Mouse (Mus musculus): ENCODE measurements at regions not wholly inside any gene's neighbourhood (a gene's known extent, or its start where the extent isn't known, plus 50 kb on each side); places are given as distances from the start of the nearest gene placed in this dataset.
A peak's percentile ranks its signal among the peaks of the same experiment; 100 is the strongest.

DNA sequence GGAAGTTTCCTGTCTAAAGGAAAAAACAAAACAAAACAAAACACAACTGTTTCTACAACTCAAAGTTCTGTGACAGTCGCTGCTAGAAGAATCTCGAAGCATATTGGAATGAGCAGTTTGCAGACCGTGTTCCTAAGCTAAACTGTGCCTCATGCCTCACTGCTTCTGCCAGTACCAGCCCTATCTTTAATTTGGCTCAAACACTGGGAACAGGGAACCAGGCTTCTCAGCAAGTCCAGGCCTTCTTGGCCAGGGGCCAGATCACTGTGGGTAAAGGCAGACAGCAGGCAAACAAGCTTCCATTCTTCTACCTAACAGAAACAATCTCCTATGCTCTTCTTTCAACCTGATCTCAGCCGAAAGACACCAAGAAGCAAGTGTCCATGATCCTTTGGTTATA, 56.5 kb downstream of the Tmsb4x start:
- DNase-seq (ENCODE audit: low spot score) = peak; percentile 41

DNA sequence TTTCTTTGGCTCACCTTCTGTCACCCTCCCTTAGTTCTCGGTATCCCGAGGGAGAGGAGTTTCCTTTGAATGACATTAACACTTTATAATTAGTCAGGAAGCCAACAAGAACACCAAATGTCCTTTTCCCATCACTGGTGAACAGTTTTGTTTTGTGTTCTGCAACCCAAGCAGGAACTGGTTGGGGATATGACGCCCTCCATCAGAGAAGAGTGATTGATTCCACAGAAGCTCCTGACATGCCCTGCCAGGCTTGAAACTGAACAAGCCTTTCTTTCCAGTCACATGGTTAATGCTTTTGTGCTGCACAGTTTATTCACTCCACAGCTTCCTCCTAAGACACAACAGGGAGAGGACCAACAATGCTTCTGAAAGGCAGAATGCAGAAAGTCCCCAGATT, 57.8 kb downstream of the Tmsb4x start:
- DNase-seq (ENCODE audit: low spot score) = no peak

DNA sequence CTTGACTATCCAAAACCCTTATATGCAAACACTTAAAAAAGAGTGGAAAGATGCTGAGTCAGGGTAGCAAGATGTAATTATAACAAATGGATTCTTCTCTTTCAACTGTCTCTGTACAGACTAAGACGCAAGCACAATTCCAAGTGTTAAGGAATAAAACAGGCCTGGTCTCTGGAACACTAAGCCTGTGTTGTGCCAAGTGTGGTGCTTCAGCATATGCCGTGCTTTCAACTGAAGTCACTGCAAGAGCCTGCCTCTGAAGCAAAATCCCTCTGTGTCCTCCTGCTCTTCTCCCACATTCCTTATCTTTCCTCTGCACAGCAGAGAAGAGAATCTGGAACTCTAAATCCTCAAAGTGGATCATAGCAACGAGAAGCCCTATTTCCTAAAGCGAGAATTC, 59.7 kb downstream of the Tmsb4x start:
- DNase-seq (ENCODE audit: low spot score) = no peak

DNA sequence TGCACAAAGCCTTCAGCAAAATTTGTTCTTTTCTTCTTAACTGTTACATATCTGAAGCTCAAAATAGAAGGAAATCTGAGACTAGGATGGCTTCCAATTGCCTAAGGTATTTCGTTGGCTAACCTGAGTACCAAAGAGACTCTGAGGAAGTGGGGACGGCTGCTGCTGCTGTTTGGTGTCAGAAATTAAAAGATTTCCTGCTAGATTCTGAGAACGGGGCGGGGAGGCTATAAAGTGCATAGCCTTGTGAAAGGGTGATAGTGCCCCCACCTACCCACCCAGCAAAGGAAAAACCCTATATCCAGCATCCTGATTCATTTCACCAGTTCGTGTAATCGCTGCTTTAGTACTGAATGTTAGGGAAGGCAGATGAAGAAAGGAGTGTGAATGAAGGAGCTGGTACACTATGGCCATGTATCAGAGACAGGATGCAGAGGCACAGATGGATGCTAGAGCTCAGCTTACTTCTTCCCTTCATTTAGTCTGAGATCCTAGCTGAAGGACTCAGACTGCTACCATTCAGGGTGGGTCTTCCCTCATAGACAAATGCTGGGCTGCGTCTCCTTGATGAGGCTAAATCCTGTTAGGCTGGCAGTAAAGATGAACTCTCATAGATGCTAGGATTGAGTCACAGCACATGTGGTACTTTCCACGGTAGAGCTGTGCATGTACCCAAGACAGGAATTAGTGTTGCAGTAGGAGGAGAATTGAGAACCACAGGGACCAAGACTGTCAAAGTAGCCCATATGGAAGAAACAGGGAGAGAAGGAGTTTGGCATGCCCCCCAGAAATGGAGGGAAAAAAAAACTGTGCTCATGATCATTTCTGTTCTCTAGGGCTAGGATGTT, 62.4 kb downstream of the Tmsb4x start:
- no peak for DNase-seq (ENCODE audit: low spot score)

DNA sequence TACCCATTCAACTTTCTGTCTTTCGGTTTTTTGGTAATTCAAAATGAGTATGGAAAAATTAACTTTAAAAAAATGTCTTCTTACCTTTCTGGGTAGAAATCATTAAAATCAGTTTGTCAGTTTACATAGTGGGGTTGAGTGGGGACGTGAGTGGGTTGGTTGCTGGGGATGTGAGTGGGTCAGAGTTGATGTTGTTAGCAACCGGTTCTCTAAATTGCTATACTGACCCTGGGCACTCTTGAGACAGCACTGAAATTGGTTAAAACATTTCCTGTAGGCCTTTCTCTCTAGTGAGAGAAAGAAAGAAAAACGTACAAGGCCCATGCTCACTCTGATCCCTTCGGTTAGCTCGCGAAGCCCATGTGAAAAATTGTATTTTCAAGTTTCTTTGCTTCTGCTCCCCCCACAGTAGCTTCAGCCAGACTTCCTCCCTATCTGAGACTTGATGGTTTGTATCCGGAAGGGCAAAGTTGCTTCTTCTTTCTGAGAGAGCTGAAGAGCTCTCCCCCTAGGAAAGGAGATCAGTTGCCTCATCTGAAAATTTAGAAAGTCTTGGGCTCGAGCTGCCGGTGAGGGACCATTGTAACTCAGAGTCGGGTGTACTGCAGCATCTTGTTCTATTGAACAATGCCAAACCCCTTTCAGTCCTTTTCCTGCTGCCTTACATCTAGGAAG, 63.5 kb downstream of the Tmsb4x start:
- no peak for DNase-seq (ENCODE audit: low spot score)

GRCm38 (mm10) chrX:167139110-167139509, 70.0 kb downstream of the Tmsb4x start:
- DNase-seq (ENCODE audit: low spot score) = no peak

GRCm38 (mm10) chrX:167134250-167134649, 74.9 kb downstream of the Tmsb4x start:
- no peak for DNase-seq (ENCODE audit: low spot score)

- DNase-seq (ENCODE audit: low spot score) = no peak
Observed at GRCm38 (mm10) chrX:167132989-167133395, 76.1 kb downstream of the Tmsb4x start.

DNA sequence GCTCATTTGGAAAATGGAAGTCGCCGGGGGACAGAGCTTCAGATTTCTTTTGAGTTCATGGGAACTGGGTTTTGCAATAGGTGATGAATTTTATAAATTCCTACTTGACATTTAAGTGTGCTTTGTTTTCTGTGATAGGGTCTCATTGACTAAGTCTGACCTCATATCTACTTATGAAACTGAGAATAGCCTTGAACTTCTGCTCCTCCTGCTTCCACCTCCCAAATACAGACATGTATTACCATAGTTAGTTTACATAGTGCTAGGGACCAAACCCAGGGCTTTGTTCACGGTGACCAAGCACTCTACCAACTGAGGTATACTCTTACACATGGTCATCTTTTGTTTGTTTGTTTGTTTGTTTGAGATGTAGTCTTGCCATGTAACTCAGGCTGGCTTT, 77.8 kb downstream of the Tmsb4x start:
- no peak for DNase-seq (ENCODE audit: low spot score)

DNA sequence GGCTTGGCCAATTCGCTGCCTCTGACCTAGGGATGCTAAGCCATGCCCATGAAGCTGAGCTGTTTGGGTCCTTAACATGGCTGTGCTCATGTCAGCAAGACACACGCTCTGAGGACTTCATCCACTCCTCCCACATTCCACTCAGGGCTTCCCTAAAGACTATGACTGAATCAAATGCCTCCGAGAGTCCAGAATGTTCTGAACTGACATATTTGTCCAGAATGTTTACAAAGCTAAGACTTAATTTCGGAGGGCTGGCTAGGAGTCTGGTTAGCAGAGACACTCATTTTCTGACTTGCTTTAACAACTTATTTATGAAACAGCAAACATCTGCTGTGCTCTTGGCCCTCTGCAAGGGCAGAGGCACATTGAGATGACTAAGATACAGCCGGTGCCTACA, 78.5 kb downstream of the Tmsb4x start:
- no peak for DNase-seq (ENCODE audit: low spot score)

GRCm38 (mm10) chrX:167119288-167119687, 89.8 kb downstream of the Tmsb4x start:
- no peak for DNase-seq (ENCODE audit: low spot score)

DNA sequence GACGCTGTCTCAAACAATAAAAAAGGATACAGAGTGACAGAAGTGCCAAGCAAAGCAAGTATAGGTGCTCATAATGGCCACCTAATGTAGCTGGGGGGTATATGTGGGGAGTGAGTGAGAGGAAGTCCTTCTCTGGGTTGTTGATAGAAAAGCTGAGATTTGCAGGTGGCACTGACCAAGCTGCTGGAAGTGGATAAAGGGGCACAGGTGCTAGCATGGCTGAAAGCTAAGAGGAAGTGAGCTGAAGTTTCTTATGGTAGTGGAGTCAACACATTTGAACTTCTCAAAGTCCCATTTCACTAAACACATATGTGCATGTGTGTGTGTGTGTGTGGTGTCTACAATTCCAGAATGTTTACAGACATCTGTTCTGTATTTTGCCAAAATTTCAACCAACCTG, 94.0 kb downstream of the Tmsb4x start:
- no peak for DNase-seq (ENCODE audit: low spot score)

- DNase-seq (ENCODE audit: low spot score) = no peak
Observed at GRCm38 (mm10) chrX:167111059-167111871, 97.8 kb downstream of the Tmsb4x start.

DNA sequence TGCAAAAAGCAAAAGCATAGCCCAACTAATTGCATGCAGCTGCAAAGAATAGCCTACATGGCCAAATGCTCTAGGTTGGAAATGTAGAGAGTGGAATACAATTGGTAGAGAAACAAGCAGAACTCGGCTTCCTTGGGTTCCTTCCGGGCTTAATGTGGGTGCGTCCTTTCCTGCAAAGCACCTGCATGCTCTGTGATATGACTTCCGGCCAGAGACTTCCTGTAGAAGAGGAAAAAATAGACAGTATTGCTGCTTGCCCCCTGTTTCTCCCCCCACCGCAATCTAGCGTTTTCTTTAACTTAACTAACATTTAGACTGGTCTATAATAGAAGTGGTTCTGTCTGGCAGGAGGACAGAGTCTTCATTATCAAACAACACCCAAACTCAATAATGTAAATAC, 100.8 kb downstream of the Tmsb4x start:
- no peak for DNase-seq (ENCODE audit: low spot score)

DNA sequence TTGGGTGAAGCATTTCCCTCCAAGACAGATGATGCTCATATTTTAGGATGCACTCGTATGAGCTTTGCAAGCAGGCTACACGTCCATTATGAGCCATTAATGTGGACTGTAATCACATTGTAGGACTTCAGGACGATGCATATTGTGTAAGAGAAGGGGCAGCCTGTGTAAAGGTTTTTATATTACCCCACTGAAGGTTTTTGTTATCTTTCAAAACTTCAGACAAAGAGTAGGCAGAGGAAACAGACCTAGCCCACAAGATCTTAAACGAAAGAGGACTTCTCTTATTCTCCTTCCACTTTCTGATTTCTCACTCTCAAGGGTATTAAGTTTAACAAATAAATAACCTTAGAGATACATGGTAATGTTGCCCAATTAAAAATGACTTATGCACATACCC, 101.6 kb downstream of the Tmsb4x start:
- no peak for DNase-seq (ENCODE audit: low spot score)

- no peak for DNase-seq (ENCODE audit: low spot score)
Observed at GRCm38 (mm10) chrX:167105931-167106417, 103.1 kb downstream of the Tmsb4x start.

- DNase-seq (ENCODE audit: low spot score) = no peak
Observed at GRCm38 (mm10) chrX:167105354-167105753, 103.8 kb downstream of the Tmsb4x start.

- DNase-seq (ENCODE audit: low spot score) = no peak
Observed at GRCm38 (mm10) chrX:167104247-167104621, 104.9 kb downstream of the Tmsb4x start.

GRCm38 (mm10) chrX:167103501-167104246, 105.4 kb downstream of the Tmsb4x start:
- no peak for DNase-seq (ENCODE audit: low spot score)

DNA sequence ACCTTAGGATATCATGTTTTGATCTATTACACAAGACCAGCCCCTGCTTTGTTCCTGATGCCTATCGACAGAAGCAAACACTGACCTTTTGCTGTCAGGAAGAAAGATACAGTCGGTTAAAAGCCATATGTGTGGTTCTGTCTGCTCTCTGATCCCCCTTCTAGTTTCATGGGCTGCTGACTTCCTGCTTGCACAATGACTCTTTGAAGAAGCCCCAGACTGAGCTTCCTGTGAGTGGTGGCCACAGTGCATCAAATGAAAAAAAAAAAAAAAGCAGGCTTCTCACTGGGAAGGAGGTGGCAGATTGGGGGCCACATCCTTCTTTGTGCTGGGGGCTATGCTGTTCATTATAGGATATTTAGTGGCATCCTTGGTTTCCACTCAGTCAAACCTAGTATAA, 107.2 kb downstream of the Tmsb4x start:
- no peak for DNase-seq (ENCODE audit: low spot score)

DNA sequence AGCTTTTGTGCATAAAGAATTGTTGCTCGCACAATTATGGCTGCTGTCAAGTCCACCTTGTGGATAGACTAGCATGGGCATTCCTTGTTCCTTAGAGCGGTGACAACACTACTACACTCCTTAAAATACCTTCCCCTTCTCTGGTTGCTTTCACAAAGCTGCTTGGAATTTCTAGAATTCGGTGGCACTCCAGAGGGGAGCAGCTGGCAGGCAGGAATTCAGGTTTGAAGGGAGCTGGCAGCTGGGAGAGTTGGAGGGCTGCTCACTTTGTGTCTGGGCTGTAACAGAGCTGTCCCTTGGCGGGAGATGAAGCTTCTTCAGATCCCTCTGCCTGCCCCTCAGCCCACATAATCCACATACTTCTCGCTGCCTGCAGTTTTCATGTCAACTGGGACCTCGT, 109.7 kb downstream of the Tmsb4x start:
- DNase-seq (ENCODE audit: low spot score) = no peak

GRCm38 (mm10) chrX:167098914-167099313, 110.2 kb downstream of the Tmsb4x start:
- no peak for DNase-seq (ENCODE audit: low spot score)
